1 mouse cellular context compared by ENCODE assay signal in the genomic region with DNA sequence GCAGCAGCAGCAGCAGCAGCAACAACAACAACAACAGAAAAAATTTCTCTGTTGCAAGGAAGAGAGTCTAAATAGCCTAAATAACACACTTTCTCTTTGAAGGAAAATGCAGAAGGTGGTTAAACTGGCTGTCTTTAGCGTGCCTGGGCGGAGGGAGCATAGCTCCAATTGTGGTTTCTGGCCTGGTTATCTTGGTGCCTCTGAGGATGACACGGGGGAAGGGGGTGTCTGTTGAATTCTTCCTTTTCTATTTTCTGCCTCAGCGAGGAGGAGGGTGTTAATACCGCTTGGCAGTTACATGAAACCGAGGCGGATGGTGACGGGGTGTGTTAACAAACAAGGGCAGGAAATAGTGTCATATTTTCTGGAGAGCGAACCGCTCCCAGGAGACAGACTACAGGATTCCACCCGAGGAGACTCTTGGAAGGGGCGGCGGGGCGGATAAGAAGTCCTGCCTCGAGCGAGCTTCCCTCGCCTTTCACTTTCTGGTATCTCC.
TF ChIP-seq lines count a peak whose summit lies in the region.

No protein-coding gene starts in this region.

TF ChIP-seq in CH12.LX, 34 proteins besides CTCF, POLR2A, EP300 and RAD21 (continued from another document):
- TF ChIP-seq MYC (IDR thresholded peaks at IDR 0.05; ENCODE audit: low read depth, low read length): no peak
TF ChIP-seq in CH12.LX: peak in this region for 0.
